Mouse (Mus musculus) yolk sac, embryonic 10.5 days (tissue): ENCODE data around the gene Wfs1.
A peak's percentile ranks its signal among the peaks of the same experiment; 100 is the strongest.
"Not testable (repeated sequence)": the region's sequence is repeated elsewhere in the genome, so short reads cannot be mapped to it uniquely, and the experiment has no call there.

Experiments
- DNase-seq: peaks from one replicate; pipeline ENCODE4 v3.0.0-alpha.2; 2017; ENCODE audit warnings: low spot score

The Wfs1 gene

DNA sequence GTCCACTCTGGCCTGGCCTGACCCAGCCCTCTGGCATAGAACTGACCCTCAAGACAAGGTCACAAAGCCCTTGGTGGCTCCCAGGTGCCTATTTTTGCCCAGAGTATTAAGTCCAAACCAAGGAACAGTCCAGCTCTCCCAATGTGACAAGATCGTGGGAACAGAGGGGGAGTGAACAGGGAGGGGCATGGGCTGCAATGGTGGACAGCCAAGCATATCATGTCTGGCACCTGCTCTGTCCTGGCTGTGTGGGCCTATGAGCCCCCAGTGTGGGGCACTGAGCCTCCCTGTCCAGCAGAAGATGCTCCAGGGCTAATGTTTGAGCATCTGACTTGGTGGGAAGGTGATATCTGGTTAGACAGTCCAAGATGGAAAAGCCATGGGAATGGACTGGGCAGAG lies 2.4 kb downstream of the Wfs1 start:
- DNase-seq, result no peak

DNA sequence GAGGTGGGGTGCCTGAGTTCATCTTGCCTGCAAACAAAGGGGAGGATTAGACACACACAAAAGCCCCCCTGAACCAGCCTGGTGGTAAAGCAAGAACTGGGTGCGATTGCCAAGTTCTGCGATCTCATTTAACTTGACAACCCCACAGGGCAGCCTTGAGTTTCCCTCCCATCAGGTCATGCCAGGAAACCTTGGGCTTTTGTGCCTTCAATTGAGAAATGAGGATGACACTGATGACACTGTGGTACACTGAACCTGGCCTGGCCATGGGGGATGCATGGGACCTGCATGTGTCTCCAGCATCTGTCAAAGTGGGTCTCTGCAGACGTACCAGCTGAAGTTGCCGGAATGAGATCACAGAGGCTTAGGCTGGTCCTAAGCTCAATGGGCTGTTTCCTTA lies 6.7 kb downstream of the Wfs1 start:
- DNase-seq, result no peak

DNA sequence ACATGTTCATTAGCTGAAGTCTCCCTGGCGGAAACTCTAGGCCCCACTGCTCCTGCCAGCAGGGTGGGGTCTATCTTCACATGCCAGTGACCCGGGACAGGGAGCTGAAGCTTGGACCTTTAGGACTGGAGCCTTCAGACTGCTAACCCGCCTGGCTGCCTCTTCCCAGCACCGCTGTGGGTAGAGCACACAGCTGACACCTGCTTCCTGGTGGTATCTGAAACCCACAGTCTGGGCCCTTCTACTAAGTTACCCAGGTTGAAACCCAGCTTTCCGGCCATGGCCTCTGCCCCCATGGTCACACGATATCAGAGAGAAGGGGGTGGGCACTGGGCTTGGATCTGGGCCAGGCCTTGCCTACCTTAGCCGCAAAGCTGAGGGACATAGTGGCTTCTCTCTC lies 9.4 kb downstream of the Wfs1 start:
- no peak for DNase-seq

DNA sequence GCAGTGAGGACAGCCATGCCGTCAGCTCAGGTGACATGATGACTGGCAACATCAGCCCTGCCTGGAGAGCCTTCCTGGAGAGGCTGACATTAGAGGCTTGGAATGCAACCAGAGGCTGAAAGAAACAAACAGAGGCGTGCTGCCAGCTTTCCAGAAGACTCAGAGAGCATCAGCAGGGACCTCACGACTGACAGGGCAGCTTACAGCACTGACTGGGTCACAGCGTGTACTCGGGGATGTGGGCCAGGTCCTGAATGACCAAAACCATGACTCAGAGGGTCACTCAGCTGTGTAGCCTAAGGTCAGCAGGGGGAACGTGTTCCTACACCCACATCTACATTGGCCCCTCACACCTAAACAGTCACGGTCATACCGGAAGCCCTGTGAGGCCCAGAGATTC lies 10.0 kb downstream of the Wfs1 start:
- no peak for DNase-seq

DNA sequence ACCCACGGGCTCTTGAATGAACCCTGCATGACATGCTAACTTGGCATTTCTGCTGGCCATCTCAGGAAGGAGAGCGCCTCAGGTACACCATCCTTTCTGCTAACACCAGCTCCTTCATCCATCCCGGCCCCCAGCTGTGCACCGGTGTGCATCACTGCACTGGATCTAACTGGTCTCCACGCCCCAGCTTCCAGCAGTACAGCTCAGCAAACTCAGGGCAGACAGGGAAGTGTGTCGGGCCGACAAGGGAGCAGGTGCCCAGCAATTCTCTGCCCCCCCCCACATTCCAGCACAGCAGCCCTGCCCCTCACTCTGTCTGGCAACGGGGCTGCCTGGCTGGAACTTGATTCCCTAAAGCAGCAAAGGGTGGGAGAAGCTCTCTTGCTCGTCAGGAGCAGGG lies 11.2 kb downstream of the Wfs1 start:
- DNase-seq, result no peak

DNA sequence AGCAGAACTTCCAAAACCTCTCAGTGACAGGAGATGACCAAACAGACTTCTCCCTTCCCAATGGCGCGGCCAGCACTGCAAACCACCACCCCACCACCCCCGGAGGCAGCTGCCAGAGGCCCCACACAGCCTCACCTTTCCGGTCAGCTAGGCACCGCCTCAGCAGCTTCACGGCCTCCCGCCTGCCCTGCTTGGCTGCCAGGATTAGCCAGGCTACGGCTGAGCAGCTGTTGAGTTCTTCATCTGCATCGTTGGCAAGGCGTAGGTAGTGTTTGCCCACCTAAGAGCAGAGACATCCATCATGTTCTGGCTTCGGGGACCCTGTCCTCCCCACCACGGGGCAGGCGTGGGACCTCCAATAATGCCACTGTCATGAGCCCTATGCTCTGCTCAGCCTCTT lies 13.7 kb downstream of the Wfs1 start:
- no peak for DNase-seq

DNA sequence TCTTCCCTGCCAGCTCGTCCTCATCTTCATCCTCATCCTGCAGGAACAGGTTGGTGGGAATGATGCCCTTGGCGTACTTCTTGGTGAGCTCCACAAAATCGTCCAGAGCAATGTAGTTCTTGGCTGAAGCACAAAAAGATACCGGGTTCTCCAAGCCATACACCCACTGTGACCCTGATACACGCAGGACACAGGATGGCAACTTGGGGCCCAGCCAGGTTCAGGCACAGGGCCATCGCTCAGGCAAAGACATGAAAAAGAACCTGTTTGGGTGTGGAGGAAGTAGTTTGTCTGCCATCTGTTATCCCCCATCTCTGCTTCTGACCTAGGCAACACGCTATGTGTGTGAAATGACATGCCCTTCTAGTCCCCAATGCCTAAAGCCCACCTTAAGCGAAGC lies 17.4 kb downstream of the Wfs1 start:
- no peak for DNase-seq

DNA sequence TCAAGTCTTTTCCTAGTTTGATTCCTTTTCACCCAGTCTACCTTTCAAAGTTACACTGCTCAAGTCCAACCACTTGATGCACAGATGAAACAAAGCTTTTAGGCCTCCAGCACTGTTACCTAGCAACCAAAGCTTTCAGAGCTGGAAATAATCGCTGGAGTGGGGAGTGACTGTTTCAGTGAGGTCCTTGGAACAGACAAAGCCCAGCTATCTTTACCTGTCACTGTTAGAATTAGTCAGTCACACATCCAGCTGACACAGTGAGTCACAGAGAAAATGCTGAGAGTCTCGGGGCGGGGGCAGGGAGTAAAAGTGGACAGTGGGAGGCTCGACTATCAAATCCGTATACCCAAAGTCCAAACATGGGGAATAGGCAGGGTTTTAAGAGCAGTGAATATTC lies 28.5 kb downstream of the Wfs1 start:
- DNase-seq, result no peak

DNA sequence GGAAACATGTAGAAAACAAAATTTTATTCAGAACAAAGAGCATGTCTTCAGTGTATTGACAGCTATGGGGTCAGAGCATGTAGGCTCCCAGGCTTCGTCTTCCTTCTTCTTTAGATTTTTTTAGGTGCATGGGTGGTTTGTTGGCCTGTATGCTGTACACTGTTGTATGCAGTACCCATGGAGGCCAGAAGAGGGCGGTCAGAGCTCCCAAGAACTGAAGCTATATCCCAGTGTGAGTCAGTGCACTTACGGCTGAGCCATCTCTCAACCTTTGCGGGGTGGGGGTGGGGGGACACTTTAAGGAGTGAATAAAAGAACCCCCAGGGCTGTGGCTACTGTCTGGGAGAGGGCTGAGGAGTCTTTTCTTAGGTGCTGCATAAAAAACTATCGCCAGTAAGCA lies 30.2 kb downstream of the Wfs1 start:
- peak; percentile 27 for DNase-seq

DNA sequence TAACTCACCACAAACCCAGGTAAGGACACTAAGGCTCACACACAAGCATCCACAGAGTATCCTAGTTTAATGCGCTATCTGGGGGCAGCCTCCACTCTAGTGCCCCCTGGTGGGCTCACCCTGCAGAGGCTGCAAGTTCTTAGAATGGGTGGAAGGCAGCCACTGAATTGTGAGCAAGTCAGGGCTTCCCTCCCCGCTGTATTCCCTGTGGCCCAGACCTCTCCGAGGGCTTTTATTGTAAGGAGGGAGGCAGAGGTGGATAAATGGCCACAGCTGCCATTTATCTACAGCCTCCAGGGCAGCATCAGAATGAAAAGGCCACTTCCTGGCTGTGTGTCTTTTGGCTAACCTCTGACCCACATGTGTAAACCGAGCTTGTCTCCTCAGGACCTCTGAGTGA lies 33.6 kb downstream of the Wfs1 start:
- no peak for DNase-seq

DNA sequence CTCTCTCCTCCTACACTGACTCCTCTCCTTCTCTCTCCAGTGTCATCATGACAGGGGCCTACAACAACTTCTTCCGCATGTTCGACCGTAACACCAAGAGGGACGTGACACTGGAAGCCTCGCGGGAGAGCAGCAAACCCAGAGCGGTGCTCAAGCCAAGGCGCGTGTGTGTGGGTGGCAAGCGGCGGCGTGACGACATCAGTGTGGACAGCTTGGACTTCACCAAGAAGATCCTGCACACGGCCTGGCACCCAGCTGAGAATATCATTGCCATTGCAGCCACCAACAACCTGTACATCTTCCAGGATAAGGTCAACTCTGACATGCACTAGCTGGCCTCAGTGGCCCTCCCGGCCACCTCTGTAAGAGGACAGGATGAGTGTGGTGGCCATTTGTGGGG lies 36.7 kb downstream of the Wfs1 start:
- no peak for DNase-seq

DNA sequence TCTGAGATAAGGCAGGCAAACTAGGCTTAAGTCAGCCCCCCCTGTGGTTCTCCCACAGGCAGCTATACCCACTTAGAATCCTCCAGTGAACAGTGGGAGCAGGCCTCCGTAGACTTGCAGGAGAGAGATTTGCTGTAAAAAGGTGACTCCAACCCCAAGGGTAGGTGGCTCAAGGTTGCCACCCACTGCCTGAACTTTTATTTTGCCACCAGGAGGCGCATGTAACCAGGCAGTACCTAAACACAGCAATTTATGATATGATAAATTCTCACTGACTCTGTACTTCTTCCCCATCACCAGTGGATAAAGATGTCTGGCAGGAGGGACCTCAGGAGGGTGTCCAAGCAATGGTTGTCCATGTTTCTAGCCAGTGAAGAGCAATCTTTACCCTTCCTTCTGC lies 38.1 kb downstream of the Wfs1 start:
- DNase-seq, result no peak

DNA sequence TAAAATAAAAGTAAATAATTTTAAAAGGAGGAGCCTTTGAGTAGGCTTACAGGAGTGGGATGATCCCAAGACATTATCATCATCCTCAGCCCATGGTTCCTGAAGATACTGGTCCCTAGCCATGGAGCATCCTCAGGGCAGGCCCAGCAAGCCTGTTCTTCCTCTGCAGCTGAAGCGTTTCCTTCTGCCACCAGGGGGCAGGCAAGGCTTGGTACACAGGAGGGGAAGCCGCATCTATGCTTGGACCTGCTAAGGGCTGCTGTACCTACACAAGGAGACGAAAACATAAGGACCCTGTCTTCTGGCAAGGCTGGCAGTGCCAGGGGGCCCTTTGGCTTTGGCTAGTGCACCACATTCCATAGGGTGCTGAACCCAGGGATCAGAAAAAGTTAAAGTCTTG lies 40.2 kb downstream of the Wfs1 start:
- peak; percentile 4 for DNase-seq

DNA sequence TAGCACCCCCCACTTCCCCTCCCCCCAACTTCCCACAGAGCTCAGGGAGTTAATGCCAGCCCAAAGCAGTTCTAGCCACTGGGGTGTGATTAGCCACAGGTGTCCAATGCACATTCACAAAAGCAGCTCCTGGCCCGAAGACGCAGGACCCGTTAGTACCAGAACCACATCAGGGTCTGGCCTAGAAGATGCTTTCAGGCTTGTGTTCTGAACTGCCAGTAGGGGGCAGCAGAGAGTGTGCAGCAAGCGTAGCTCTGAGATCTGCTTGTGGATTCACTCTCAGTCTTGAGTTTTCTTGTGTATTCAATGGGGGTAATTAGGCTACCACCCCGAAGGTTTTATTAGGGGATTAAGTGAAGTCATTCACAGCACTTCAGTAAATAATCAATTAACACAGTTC lies 42.6 kb downstream of the Wfs1 start:
- no peak for DNase-seq

DNA sequence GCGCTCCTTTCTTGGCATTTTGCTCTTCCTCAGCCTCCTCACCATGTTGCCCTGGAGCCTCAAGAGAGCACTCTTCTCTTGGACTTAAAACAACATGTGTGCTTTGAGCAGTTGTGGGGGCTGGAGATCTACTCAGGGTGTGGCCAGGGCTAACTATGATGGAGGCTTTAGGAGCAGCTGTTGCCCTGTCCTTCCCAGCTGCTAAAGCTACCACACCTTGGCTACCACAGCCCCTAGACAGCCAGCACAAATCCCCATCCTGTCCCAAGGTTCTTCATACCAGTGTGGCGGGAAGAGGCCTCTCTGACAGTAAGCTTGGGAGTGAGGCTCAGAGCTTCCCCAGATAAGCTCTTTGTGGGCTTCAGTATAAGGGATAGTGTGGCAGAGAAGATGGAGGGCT lies 43.3 kb downstream of the Wfs1 start:
- DNase-seq, result no peak

DNA sequence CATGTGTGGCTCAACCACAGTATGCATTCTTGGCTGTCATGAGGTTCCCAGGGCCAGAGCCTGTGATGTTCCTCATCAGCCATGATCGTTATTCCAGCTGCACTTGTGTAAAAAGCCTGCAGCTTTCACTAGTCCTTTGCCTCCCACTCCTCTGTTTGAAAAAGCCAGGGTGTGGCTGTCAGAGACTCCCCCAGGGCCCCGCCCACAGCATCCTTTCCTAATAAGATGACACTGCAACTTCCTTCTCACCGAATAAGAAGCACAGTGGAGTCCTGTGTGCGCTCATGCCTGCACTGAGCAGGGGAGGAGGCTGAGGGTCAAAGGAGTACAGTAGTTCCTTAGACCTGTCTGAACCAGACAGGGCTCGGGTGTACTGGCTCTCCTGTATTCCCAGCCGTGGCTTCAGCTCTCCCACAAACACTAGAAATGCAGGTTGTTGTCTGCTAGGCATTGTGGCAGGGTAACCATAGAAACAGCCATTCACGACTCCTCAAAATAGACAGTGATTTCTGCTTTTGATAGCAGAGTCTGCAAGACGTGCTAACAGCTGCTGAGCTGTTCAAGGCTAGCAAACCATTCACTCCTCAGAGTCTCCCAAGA lies 43.8 kb downstream of the Wfs1 start:
- no peak for DNase-seq

DNA sequence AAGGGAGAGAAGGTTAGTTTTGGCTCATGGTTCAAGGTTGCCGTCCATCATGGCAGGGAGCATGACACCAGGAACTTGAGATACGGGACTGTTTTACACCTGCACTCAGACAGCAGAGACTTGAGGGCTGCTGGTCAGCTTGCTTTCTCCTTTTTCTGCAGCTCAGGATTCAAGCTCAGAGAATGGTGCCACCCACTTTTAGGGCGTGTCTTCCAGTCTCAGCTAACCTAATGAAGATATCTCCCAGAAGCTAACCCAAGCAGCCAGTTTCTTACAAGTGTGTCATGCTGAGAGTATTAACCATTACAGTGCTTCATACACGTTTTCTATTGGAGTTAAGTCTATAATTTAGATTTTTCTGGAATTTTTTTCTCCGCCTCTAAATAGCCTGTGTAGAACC lies 44.5 kb downstream of the Wfs1 start:
- DNase-seq, result no peak

DNA sequence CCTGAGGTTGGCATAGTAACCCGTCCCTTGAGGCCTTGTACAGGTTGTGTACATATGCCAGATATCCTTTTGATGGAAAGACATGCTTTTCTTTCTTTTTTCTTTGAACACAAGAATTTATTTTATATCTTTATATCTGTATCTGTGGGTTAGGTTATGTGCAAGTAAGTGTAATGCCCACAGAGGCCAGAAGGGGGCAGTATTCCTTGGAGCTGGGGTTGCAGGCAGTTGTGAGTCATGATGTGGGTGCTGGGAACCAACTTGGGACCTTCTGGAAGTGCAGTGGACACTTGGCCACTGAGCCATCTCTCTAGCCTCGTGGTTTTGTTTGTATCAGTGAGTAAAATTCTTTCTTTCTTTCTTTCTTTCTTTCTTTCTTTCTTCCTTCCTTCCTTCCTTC lies 46.6 kb downstream of the Wfs1 start:
- no peak for DNase-seq

DNA sequence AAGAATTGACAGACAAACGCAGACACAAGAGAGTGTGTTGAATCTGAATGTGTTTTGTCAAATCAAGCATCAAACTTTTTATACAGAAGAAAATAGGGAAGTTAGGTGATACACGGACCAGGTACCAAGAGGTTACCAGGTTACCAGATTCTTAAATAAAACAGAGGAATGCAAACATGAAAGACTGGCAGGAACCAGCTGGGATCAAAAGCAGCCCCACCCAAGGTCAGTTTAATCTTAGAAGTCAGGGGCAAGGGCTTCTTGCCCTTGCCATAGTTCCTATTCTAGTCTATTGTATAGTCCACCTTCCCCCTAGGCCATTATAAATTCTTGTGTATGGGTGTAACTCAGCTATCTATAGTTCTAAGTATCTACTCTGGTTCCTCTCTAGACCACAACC lies 50.0 kb downstream of the Wfs1 start:
- DNase-seq, result not testable (repeated sequence)

DNA sequence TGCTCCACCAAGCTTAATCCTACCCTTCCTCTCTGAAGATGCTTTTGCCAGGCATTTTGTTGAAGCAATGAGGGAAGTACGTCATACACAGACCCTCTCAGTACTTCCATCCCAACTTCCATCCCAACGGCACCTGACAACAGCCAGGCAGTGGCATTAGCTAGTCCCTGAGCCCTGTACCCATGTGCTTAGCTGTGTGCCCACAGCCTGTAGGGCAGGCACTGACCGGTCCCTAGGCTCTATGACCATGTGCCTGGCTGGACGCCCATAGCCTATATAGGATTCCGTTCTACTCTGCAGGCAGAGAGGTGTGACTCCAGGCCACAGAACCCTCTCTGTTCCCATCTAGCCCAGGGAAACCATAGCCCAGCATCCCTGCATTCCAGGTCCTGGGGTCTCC lies 51.0 kb downstream of the Wfs1 start:
- DNase-seq, result no peak

DNA sequence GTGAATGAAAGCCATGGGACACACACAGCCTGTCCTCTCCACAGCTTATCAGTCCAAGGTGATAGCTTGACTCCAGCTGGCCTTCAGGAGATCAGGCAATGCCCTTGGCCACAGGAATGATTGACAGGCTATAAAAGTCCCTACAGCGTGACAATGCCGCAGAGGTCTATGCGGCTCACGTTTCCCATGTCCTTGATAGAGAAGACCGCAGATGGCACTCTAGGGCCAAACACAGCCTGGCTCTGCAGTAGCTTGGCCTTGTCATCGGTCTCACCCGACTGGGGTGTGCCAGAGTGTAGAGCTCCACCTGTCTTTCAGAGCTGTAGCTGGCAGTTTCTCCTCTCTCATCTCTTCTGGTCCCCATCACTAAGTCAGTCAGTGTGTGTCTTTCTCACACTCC lies 52.5 kb downstream of the Wfs1 start:
- no peak for DNase-seq

DNA sequence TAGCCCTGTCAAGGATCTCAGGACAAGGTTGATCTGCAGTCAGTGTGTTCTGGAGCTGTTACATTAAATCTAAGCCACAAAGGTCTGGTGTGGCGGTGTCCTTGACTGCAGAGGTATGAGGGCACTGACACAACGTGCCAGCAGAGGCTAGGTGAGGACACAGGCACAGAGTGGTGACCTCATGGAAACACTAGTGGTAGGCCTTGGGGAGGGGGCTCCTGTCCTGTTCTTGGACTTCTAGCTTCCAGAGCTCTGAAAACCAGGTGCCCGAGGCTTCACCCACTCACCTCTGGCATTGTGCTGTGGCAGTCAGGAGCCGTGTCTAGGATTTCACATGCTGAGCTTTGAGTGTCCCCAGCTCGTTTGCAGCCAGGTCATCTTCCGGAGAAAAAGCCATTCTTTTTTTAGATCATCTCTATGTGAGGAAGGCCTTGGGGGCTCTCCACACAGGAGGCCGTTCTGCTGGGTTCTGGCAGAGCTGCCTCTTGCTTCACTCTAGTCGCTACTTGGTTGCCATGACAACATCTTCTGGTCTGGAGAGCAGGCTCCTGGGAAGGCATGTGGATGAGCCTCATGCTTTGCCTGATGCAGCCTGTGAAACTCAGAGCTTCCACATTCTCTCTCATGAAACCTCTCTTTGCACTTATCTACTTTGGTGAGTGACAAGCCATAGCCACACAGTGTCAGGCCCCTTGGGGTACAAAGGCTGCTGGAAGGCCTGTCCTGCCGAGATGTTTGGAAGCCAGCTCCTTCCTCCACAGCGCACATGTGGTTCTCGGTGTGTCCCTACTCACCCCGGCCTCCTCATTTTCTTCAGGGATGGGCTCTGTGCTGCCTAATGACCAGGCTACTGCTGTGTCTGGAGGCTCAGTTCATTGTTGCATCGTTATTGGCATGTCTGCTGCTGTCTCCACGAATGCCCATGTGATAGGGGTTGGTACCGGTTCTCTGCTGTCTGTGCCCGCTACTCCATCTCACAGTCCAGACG lies 53.2 kb downstream of the Wfs1 start:
- no peak for DNase-seq

DNA sequence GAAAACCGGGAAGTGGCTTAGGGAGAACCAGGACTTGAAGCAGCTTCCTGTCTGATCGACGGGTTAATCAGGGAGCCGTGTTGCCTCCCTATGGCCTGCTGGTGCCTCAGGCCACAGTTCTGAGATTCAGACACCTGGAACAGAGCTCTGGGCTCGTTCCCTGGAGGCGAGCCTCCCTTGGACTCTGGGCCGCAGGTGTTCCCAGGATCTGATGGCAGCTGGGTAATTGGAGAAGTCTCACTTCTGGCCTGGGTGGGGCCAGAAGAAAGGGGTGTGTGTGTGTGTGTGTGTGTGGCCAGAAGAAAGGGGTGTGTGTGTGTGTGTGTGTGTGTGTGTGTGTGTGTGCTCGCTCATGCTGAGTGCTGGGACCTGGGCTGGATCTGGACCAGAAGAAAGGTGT lies 55.6 kb downstream of the Wfs1 start:
- no peak for DNase-seq

DNA sequence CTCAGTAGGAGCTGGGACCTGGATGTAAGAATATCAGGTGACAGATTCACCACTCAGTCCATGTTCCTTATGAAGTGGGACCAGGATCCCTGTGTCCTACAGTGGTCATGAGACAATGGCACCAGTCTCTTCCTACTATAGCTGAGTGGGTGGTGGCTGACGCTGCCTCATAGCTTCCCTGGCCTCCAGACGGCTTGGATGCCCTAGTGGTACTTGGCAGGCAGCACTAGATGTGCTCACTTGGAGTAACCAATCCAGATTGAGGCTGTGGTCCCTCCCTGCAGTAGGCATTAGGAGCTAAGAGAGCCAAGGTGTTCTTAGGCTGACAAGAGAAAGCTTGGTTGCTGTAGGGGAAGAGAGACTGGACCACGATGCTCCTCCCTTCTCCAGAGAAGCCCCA lies 59.6 kb downstream of the Wfs1 start:
- DNase-seq, result no peak
